Mouse (Mus musculus): Measurements from ENCODE around the gene Pik3c2b. TPM values are rescaled to one million over a fixed set of nuclear protein-coding genes. Genes with fewer than 3 reads are reported as not detected.

The Pik3c2b gene
- polyA plus RNA-seq, 1 experiment from 2014 or later: 22.0 TPM

- H3K4me2 ChIP-seq: no peak overlapping the region
- no peak overlapping the region for H3K4me3 ChIP-seq (replicated peaks)
- 0 out of 2 replicates have a peak overlapping the region, but pooled peaks have one; percentile 19 for H3K27ac ChIP-seq
- no peaks in the 10 kb centered on the region for H3K9me3 ChIP-seq
- WGBS: 84% methylated on average over 10 of the region's 10 CpGs
- peaks cover 83% of the 10 kb centered on the region for H3K36me3 ChIP-seq (replicated peaks)
- ATAC-seq (ENCODE audit: low FRiP score): no peak
- H3K27me3 ChIP-seq: no peaks in the 10 kb centered on the region
- H3K4me1 ChIP-seq: peaks cover 25% of the 10 kb centered on the region
- H3K9ac ChIP-seq: no peak overlapping the region
These were observed 42.7 kb downstream of the Pik3c2b start for GRCm38 (mm10) chr1:133088196-133088595.

DNA sequence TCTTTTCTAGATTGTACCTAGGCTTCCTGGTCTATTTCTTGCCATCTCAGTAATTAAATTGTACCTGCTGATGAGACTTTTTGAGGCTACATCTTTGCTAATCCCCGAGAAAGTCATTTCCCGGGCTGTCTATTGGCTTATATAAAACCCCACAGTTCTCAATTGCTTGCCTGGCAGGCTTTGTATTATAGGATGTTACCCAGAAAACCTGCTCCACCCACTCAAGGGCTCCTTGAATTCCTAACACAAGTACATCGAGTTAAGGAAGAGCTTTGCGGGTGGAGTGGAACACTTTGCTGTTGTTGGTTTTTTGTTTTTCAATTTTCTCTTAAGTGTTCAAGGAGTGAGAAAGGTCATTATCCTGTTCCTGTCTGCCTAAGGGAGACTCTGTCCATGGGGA, 43.9 kb downstream of the Pik3c2b start:
- peaks cover 82% of the 10 kb centered on the region for H3K36me3 ChIP-seq (replicated peaks)
- WGBS: 82% methylated on average over 4 of the region's 4 CpGs
- no peaks in the 10 kb centered on the region for H3K27me3 ChIP-seq
- H3K4me3 ChIP-seq (replicated peaks): no peak overlapping the region
- H3K27ac ChIP-seq: no peak overlapping the region
- H3K9ac ChIP-seq: no peak overlapping the region
- H3K4me2 ChIP-seq: no peak overlapping the region
- no peaks in the 10 kb centered on the region for H3K9me3 ChIP-seq
- peaks cover 18% of the 10 kb centered on the region for H3K4me1 ChIP-seq
- ATAC-seq (ENCODE audit: low FRiP score): no peak

GRCm38 (mm10) chr1:133090641-133091040, 45.2 kb downstream of the Pik3c2b start:
- Histone ChIP-seq H3K36me3 (replicated peaks) (peaks cover 84% of the 10 kb centered on the region), H3K9me3 (no peaks in the 10 kb centered on the region), H3K4me3 (replicated peaks) (no peak overlapping the region), H3K9ac (no peak overlapping the region), H3K27ac (no peak overlapping the region), H3K4me2 (no peak overlapping the region), H3K27me3 (no peaks in the 10 kb centered on the region), H3K4me1 (peaks cover 11% of the 10 kb centered on the region)
- 85% methylated on average over 6 of the region's 6 CpGs for WGBS
- no peak for ATAC-seq (ENCODE audit: low FRiP score)

DNA sequence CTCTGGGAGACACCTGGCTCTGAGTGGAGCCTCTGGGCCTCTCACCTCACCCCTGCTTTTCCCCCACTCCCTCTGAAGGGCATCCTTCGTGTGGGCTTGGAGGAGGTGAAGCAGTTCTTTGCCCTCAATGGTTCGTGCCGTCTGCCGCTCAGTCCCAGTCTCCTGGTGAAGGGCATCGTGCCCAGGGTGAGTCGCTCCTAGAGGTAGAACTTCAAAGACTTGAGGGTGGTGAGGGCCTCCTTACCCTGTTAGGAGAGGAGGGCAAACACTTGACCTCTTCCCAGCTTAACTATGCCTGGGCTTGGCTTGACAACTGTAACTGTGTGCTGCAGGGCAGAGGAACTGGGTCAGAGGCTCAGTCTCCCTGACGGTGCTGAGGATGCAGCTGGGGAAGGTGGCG, 46.0 kb downstream of the Pik3c2b start:
- Histone ChIP-seq H3K9me3 (no peaks in the 10 kb centered on the region), H3K36me3 (replicated peaks) (peaks cover 90% of the 10 kb centered on the region), H3K4me1 (peaks cover 11% of the 10 kb centered on the region), H3K4me2 (no peak overlapping the region), H3K9ac (no peak overlapping the region), H3K27me3 (no peaks in the 10 kb centered on the region), H3K4me3 (replicated peaks) (no peak overlapping the region), H3K27ac (no peak overlapping the region)
- 90% methylated on average over 8 of the region's 8 CpGs for WGBS
- no peak for ATAC-seq (ENCODE audit: low FRiP score)

- H3K27ac ChIP-seq: no peak overlapping the region
- no peak overlapping the region for H3K4me2 ChIP-seq
- no peaks in the 10 kb centered on the region for H3K9me3 ChIP-seq
- H3K4me3 ChIP-seq (replicated peaks): no peak overlapping the region
- H3K9ac ChIP-seq: no peak overlapping the region
- no peak for ATAC-seq (ENCODE audit: low FRiP score)
- H3K36me3 ChIP-seq (replicated peaks): peaks cover 94% of the 10 kb centered on the region
- no peaks in the 10 kb centered on the region for H3K4me1 ChIP-seq
- 92% methylated on average over 7 of the region's 7 CpGs for WGBS
- no peaks in the 10 kb centered on the region for H3K27me3 ChIP-seq
These were observed 48.3 kb downstream of the Pik3c2b start for GRCm38 (mm10) chr1:133093719-133094118.

DNA sequence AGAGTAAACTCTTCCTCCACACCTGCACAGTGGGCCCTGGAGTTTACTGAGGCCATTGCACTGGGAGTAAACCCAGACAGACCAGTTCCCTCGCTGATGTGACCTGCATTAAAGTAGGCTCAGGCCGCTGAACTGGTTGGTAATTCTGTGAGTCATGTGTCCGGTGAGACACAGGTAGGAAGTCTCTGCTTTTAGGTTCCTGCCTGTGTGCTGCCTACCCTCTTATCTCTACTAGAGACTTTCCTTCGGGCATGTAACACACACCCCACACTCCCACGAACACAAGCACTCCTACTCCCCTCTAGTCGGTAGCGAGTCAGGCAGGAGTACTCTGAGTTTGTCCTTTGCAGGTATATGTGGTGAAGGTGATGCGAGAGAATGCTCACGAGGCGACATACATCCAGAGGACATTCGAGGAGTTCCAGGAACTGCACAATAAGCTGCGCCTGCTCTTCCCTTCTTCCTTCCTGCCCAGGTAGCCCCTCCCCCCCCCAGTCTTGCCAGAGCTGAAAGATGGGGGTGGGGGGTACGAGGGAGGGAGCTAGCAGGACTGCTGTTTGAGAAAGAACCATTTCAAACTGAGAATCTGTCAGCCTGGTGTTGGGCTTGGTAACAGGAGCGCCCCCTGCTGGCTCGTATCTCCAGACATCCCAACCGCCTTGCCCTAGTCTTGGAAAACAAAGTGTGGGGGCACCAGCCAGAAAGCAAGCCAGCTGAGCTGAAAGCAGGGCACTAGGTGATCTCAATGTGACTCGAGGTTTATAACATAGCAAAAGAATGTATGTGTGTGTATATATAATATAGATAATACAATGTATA, 55.7 kb downstream of the Pik3c2b start:
- H3K27ac ChIP-seq: no peak overlapping the region
- H3K9ac ChIP-seq: no peak overlapping the region
- no peaks in the 10 kb centered on the region for H3K4me1 ChIP-seq
- WGBS: 39% methylated on average over 17 of the region's 17 CpGs
- ATAC-seq (ENCODE audit: low FRiP score): peak; percentile 60
- H3K4me2 ChIP-seq: no peak overlapping the region
- H3K9me3 ChIP-seq: no peaks in the 10 kb centered on the region
- no peak overlapping the region for H3K4me3 ChIP-seq (replicated peaks)
- peaks cover 96% of the 10 kb centered on the region for H3K36me3 ChIP-seq (replicated peaks)
- H3K27me3 ChIP-seq: no peaks in the 10 kb centered on the region

DNA sequence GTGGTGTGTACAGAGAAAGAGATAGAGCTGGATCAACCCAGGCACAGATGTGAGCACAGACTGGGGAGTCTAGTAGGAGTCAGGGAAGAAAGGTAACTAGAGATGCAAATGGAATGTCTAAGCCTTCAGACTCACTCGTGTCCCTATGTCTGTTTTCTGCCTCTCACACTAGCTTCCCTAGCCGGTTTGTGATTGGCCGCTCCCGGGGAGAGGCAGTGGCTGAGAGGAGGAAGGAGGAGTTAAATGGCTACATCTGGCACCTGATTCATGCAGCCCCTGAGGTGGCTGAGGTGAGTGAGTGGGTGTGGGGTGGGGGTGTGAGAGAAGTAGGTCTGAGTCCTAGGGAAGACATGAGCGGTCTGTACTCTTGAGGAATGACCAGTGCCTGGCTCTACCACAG, 56.6 kb downstream of the Pik3c2b start:
- Histone ChIP-seq H3K9ac (no peak overlapping the region), H3K36me3 (replicated peaks) (peaks cover 94% of the 10 kb centered on the region), H3K4me3 (replicated peaks) (no peak overlapping the region), H3K4me1 (no peaks in the 10 kb centered on the region), H3K4me2 (no peak overlapping the region), H3K27me3 (no peaks in the 10 kb centered on the region), H3K9me3 (no peaks in the 10 kb centered on the region), H3K27ac (no peak overlapping the region)
- ATAC-seq (ENCODE audit: low FRiP score): no peak
- 79% methylated on average over 5 of the region's 5 CpGs for WGBS

- peaks cover 88% of the 10 kb centered on the region for H3K36me3 ChIP-seq (replicated peaks)
- 95% methylated on average over 7 of the region's 7 CpGs for WGBS
- no peak for ATAC-seq (ENCODE audit: low FRiP score)
These were observed 57.8 kb downstream of the Pik3c2b start for GRCm38 (mm10) chr1:133103315-133103714.

GRCm38 (mm10) chr1:133103871-133104270, 58.4 kb downstream of the Pik3c2b start:
- Histone ChIP-seq H3K4me1 (no peaks in the 10 kb centered on the region), H3K27ac (no peak overlapping the region), H3K27me3 (no peaks in the 10 kb centered on the region), H3K9ac (no peak overlapping the region), H3K4me3 (replicated peaks) (no peak overlapping the region), H3K36me3 (replicated peaks) (peaks cover 82% of the 10 kb centered on the region), H3K9me3 (no peaks in the 10 kb centered on the region), H3K4me2 (no peak overlapping the region)
- 91% methylated on average over 6 of the region's 6 CpGs for WGBS
- no peak for ATAC-seq (ENCODE audit: low FRiP score)

More at GRCm38 (mm10) chr1:133103315-133103714, 57.8 kb downstream of the Pik3c2b start:
- Histone ChIP-seq H3K9ac (no peak overlapping the region), H3K4me1 (no peaks in the 10 kb centered on the region), H3K9me3 (no peaks in the 10 kb centered on the region), H3K27ac (no peak overlapping the region), H3K4me2 (no peak overlapping the region), H3K27me3 (no peaks in the 10 kb centered on the region), H3K4me3 (replicated peaks) (no peak overlapping the region)

GRCm38 (mm10) chr1:133116108-133116507, 70.6 kb downstream of the Pik3c2b start:
- Histone ChIP-seq H3K4me1 (no peaks in the 10 kb centered on the region), H3K27ac (no peak overlapping the region), H3K9me3 (0 out of 2 replicates have a peak, but pooled peaks cover 4% of the 10 kb centered on the region), H3K9ac (no peak overlapping the region), H3K27me3 (no peaks in the 10 kb centered on the region), H3K4me2 (no peak overlapping the region), H3K4me3 (replicated peaks) (no peak overlapping the region), H3K36me3 (replicated peaks) (peaks cover 6% of the 10 kb centered on the region; the same call in 1 of the 2 replicates)
- WGBS: 95% methylated on average over 4 of the region's 4 CpGs
- no peak for ATAC-seq (ENCODE audit: low FRiP score)

GRCm38 (mm10) chr1:133118127-133118526, 72.7 kb downstream of the Pik3c2b start:
- Histone ChIP-seq H3K27ac (no peak overlapping the region), H3K36me3 (replicated peaks) (0 out of 2 replicates have a peak, but pooled peaks cover under 1% of the 10 kb centered on the region), H3K9ac (no peak overlapping the region), H3K27me3 (no peaks in the 10 kb centered on the region), H3K4me1 (no peaks in the 10 kb centered on the region), H3K4me2 (no peak overlapping the region), H3K9me3 (0 out of 2 replicates have a peak, but pooled peaks cover 4% of the 10 kb centered on the region), H3K4me3 (replicated peaks) (no peak overlapping the region)
- WGBS: 91% methylated on average over 5 of the region's 5 CpGs
- ATAC-seq (ENCODE audit: low FRiP score): no peak

GRCm38 (mm10) chr1:133118844-133119243, 73.4 kb downstream of the Pik3c2b start:
- WGBS: 89% methylated on average over 3 of the region's 3 CpGs
- H3K4me2 ChIP-seq: no peak overlapping the region
- no peaks in the 10 kb centered on the region for H3K4me1 ChIP-seq
- H3K27ac ChIP-seq: no peak overlapping the region
- H3K27me3 ChIP-seq: no peaks in the 10 kb centered on the region
- H3K36me3 ChIP-seq (replicated peaks): no peaks in the 10 kb centered on the region
- no peak overlapping the region for H3K4me3 ChIP-seq (replicated peaks)
- ATAC-seq (ENCODE audit: low FRiP score): no peak
- no peak overlapping the region for H3K9ac ChIP-seq
- H3K9me3 ChIP-seq: 0 out of 2 replicates have a peak, but pooled peaks cover 4% of the 10 kb centered on the region

Measured in forebrain, embryonic 12.5 days (tissue).